Mouse (Mus musculus): ENCODE data around the gene Fars2. TPM values are rescaled to one million over a fixed set of nuclear protein-coding genes. Genes with fewer than 3 reads are reported as not detected.
A peak's percentile ranks its signal among the peaks of the same experiment; 100 is the strongest.

The Fars2 gene
- total RNA-seq, 4 experiments from 2014 or later, result 31.9 to 45.2 (median 36.4) TPM

DNA sequence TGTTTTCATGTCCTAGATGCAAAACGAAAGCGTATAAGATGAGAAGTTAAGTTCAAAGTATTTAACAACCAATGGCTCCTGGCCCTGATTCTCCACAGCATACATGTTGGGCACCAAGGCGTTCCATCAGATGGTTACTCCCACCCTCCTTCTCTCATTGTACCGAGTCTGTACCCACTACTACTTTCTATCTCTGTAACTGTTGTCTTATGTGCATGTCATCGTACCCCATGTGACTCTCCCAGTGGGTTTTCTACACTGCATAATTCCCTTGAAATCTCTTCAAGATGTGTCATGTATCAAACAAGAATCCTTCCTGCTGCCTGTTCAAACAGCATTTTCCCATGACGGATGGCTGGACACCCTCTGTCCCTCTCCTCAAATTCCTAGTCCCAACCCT, 388.5 kb downstream of the Fars2 start:
- no peak for DNase-seq (ENCODE audit: low spot score in 2 of 2)

DNA sequence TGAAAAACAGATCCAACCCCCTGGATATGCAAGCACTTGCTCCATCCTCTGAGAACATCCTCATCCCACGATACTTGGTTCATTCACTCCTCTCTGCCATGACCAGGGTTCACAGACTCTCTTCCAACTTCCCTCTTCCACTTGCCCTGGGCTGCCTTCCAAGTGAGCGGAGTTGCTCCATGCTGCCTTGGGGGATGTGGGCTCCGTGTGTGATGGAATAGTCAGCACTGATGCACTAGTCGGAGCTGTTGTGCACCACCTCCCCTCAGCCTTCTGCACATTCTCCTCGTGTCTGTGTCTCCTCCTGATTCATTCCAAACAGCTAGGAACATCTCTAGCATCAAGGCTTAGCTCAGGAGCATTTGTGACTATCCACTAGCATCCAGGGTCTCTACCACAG, 389.1 kb downstream of the Fars2 start:
- DNase-seq (ENCODE audit: low spot score in 2 of 2), result peak; percentile 64 to 76

DNA sequence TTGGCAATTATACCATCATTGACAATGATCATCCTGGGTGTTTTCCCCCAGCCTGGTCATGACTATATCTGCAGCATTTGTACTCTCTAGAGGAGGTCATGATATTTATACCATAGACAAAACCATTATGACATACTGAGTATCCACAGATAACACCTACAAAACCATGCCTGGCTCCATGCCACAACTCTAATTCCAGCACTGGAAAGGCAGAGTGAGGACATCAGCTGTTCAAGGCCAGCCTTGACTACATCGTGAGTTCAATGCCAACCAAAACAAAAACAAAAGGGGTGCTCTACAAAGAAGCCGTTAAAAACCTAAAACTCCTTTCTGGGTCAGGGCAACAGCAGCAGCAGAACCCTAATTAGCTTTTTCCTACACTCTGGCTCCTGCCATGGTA, 392.9 kb downstream of the Fars2 start:
- no peak for DNase-seq (ENCODE audit: low spot score in 2 of 2)

DNA sequence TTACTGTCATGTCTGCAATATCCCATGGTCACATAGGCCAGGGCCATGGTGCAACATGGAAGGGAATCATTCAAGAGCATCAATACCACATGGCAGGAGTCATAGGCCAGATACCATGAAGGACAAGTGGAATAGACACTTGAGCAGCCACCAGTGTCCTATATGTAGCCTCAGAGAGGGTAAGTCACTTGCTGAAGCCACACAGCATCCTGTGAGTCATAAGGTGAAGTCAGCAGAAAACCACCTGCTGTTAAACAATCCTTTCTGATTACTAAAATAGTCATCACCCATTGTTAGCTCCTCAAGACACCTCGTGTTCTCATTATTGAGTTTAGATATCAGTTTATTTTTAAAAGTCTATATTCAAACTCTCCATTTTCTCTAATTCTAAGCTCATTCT, 395.9 kb downstream of the Fars2 start:
- no peak for DNase-seq (ENCODE audit: low spot score in 2 of 2)

DNA sequence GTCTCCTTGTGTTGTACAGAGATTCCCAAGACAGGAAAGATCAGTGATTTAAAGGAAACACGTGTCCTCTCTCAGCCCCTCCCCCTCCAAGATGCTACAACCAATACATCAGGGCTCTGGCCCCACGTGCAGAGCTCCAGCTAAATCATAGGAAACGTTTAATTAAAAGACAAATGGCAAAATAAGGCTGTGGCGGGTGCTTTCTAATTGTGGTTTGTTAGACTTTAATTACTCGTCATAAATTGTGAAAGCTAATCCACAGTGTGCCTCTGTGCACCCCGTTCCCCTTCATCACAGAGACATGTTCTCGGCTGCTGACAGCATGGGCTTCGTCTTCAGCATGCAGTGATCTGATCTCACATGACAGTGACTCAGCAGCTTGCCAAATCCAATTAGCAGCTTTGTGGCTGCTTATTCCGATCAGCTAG, 400.9 kb downstream of the Fars2 start:
- DNase-seq (ENCODE audit: low spot score in 2 of 2), result peak; percentile 42 to 58

DNA sequence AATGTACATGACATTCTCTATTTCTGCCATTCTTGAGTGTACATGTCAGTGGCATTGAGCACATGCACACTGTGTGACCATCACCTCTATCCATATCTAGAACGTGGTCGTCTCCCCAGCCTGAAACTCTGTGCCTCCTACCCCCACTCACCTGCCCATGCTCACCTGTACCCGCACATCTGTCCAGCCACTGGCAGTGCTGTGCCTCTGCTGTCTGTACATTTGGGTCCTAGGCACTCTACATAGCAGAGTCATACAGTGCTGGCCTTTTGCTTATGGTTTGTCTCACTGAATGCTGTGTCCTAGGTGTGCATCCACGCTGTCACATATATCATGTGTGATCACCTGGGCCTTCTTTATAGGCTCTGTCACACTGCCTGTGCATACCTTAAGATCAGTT, 410.5 kb downstream of the Fars2 start:
- no peak for DNase-seq (ENCODE audit: low spot score in 2 of 2)

DNA sequence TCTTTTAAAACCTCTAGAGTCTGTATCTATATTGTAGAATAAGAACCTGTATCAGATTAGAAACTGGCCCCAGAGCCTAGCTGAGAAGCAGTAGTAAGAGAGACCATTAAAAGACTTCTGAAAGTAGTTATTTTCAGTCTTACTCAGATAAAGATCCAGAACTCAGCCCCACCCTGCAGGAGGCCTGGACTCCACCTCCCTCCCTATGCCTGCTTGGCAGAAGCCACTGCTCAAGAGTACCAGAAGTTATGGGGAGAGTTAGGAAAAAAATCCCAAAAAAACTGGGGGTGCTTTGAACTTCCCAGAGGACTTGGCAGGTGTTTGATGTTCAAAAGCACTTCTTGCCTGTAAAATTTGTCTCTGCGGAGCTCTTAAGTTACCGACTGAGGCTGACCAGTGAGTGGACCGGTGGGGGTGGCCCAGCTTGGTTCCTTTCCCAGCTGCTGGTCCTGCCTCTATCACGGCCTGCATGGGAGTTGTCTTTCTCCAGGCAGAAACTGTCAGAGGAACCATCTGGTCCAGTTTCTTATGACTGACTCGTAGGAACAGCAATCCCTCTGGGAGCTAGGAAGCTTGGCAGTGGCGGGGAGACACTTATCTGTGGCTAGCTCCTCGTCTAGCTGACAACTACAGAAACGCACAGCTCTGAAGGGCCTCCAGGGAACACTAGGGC, 411.1 kb downstream of the Fars2 start:
- peak in 1 of 2 experiments; percentile 26 for DNase-seq (ENCODE audit: low spot score in 2 of 2)

DNA sequence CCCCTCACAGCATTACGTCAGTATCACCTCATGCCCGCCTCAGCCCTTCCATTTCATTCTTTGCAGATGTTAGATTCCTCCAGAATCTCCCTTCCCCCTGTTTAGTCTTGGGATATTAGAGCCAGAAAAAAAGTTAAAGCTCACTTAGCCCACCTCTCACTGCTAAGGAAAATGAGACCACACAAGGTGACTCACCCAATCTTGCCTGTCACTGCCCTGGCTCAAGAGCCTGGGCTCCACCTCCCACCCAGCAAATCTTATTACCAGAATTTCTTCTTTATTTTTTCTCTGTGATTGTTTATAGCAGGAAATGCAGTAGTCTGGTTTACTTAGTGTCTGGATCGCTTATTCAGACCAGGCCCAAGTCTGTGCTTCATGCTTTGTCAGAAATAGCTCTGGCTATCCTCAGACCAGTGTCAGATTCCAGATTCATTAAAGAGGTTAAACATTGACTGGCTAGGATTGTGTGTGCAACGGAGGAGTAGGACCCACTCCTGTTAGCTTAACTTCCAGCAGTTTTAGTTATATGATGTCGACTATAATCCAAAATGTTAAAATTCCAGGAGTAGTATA, 412.3 kb downstream of the Fars2 start:
- no peak for DNase-seq (ENCODE audit: low spot score in 2 of 2)

DNA sequence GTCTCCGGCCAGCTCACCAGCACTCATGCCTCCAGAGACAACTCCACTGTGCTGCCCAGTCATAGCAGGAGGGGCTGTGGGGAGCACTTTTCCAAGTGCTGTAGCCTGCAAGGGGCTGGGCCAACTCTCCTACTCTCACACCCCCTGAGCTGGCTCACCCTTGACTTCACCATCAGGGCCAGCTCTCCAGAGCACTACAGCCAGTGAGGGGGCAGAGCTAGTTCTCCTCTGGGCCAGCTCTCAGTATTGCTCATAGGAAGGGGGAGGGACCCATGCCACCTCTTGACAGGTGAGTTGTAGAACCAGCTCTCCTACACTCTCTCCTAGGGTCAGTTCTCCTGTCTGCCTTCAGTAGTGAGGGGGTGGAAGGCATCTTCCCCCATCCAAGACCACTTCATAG, 413.6 kb downstream of the Fars2 start:
- no peak for DNase-seq (ENCODE audit: low spot score in 2 of 2)

DNA sequence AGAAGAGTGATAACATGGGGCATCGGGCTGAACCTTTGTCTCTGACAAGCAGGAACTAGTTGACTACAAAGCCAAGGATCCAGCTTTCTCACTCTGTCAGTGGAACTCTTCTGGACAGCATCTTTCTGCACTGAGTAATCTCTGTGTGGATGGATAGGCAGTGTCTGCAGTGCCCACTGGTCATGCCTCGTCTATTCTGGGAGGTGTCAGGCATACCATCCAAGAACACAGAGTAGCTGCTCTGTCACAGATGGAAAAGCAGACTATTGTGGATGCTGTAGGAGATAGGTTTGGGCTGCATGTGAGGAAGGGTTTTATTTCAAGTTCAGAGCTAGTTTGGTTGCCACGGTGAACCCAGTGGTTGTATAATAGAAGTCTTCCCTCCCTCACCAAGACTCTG, 414.7 kb downstream of the Fars2 start:
- no peak for DNase-seq (ENCODE audit: low spot score in 2 of 2)

DNA sequence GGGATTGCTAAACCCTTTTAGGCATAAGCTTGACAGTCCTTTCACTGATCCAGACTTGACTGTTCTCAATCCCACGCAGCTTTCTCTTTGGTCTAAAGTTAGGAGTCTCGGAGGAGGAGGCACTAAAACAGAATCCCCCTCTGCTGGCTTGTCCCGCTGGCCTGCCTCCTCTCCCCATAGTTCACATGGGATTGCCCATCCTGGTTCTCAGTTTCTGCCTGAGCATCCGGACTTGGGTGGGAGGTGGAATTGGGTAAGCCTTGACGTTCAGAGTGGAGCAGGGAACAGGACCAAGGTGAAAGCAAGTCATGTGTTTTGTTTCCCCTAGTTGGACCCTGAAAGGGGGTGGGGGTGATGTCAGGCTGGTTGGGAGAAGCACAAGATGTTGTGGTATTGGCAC, 415.9 kb downstream of the Fars2 start:
- DNase-seq (ENCODE audit: low spot score in 2 of 2), result no peak

DNA sequence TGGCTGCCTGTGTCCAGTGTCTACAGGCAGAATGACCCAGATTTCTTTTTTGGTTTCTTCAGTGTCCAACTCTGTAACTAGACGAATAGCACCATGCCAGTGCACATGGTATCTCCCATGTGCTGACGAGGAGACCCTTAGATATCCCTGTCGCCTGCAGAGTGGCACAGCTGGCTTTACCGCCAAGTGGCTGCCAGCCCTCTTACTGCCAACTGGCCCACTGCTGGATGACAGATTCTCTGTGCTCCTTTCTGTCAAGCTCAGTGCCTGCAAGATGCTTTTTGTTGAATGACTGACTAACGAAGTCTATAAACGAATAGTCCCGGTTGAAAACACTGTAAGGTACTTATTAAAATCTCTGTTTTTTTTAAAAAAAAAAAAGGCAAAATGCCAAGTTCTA, 416.3 kb downstream of the Fars2 start:
- no peak for DNase-seq (ENCODE audit: low spot score in 2 of 2)

DNA sequence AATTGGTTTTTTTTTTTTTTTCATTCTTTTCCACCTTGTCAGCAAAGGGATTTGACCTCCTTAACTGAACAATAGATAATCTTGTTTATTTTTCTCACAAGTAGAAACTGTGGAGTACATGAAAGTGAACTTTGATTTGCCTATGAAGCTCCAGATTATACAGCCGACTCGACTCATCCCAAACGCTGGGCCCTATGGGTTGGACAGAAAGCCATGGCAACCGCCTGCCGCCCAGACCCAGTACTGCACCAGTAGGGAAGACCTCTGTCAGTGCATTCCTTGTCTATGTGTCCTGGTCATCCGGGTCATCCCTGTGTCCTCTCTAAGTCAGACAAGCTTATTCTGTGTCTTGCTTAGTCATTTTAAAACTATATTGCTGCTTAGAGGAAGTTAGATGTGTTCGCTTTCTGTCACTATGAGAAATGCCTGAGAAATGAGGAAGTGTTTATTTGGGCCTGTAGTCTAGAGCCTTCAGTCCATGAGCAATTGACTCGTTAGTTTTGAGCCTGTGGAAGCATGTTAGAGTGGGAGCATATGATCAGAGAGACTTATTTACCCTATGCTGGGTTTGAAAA, 416.8 kb downstream of the Fars2 start:
- DNase-seq (ENCODE audit: low spot score in 2 of 2), result no peak

DNA sequence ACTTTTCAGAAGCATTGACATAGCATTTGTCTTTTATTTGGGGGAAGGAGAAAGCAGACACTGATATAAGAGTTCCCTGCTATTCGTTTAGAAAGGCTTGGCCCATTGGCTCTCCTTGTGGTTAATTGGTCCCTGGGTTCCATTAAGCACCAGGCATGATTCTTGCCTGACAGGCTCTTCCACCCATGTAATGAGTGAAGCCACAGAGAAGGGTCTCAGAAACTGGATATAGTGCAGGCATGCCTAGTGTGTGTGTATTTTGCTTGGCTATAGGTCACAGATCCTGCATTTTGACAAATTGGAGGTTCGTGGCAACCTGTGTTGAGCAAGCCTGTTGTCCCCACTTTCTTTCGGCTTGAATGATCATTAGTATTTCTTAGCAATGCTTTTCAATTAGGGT, 420.4 kb downstream of the Fars2 start:
- no peak for DNase-seq (ENCODE audit: low spot score in 2 of 2)

DNA sequence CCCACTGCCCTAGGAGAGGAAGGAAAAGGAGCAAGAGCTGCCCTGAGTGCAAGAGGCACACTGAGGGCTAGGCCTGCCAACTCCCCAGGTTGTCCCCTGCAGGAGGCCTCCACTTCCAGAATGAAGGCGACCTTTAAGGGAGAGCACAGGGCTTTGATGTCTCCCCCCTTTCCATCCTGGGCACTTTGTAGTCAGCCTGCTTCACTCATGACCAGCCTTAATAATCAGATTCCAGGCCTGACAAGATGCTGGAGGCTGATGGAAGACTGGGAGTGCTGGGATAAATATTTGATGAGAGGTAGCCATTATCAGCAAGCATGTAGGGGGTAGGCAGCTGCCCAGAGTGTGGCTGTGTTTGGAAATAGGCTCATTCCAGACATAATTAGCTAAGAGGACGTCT, 421.2 kb downstream of the Fars2 start:
- no peak for DNase-seq (ENCODE audit: low spot score in 2 of 2)

DNA sequence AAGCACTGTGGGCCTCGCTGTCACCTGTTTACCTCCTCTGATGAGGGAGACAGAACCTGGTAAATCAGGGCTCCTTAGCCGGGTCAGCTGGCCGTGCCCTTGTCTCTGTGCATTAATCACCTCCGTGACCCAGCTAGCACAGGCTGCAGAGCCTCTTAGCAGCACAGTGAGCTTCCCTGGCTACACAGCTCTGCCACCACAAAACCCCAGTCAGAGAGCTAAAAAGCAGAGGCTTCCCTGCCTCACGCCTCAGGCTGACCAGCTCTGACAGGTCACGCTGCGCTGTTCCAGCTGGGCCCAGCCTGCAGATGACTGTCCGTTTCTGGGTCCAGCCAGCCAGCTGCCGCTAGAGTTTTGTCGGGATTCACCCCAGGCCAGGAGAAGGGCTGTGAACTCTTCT, 423.0 kb downstream of the Fars2 start:
- DNase-seq (ENCODE audit: low spot score in 2 of 2), result no peak

DNA sequence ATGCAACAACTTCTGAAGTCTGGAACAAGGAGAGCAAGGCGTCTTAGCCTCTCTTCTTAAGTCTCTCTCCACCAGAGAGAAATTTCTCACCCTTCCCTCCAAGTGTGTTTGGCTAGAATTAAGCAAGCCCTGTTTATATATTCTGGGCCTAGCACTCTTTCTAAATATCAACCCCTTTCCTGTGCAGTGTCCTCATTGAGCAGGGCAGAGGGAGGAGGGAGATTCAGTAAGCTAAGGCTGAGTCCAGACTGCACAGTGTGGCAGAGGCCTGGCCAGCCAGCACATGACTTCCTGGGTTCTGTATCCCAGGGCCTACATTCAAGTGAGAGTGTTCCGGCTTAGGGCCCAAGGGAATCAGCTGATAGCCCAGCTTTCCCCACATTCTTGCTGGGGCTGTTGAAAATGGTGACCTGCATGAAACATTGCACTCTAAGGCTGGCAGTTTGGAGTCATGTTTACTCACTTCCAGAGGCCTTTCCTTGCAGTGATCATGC, 424.1 kb downstream of the Fars2 start:
- no peak for DNase-seq (ENCODE audit: low spot score in 2 of 2)

DNA sequence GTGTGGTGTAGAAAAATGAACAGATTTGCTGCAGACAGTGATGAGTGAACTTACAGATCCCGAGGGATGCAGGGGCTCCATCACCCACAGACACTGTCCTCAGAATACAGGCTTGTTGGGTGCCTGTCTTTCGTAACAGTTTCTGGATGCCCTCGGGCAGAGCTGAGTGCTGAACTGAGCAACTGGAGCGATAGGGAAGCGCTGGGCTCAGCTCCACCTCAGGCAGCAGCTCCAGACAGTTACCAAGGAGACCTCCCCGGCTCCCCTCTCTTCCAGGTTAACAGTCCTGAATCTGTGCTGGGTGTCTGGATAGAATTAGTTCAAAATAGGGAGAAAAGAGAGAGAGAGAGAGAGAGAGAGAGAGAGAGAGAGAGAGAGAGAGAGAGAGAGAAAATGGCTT, 433.5 kb downstream of the Fars2 start:
- DNase-seq (ENCODE audit: low spot score in 2 of 2), result no peak

DNA sequence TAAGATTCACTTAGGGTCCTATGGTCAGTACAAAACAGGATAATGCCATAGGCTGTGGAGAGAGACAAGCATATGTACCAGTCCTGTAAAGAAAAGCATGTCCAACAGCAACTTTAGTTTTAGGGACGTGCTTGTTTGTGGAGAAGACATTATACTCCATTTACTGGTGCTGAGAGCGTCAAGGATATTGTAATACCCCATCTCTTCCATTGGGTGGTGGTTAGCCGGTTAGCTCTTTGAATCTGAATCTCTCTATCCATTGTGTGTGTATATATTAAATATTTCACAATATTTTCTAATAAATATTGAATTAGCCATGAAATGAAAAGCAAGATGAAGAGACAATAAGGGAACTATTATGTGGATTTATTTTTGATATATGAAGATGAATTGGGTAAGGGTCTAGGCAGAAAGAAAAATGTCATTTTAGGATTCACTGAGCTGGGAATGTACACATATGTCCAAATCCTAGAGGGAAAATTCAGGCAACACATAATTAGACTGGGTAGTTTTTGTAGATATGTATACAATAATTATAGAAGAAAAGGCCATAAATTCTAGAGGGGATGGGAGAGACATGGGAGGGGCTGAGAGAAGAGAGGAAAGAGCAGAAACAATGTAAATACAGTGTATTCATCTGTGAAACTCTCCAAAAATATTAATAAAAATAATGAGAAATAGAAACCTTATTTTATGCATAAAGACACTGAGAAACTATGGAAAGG, 435.5 kb downstream of the Fars2 start:
- no peak for DNase-seq (ENCODE audit: low spot score in 2 of 2)

DNA sequence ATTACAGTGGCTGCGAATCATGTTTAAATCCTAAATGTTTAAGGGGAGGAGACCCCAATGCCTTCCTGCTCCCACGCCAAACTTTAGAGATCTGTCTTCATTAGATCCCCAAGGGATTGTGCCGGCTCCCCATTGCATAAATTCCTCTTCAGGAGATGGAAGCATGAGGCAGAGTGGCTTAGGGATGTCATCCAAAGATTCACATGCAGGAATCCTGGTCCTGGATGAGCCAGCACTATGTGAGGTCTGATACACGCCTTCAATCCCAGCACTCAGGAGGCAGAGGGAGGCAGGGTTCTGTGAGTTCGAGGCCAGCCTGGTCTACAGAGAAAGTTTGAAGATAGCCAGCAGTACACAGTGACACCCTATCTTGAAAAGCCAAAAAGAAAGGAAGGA, 436.0 kb downstream of the Fars2 start:
- DNase-seq (ENCODE audit: low spot score in 2 of 2), result no peak

DNA sequence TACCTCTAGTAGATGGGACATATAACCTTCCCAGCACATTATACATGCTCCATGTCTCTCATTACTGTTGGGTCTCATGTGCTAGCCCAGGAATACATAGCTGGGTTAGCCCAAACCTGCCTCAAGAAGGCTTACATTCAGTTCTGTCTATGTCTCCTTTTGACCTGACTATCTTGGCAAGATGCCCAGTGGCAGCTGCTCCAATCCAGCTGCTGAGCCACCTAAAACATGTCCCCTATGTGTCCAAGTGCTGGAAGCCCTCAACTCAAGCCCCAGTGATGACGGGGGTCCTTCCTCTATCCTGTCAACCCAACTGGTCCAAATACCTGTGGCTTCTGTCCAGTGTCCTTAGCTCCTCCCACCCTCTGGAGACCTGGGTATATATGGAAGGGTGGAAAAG, 437.5 kb downstream of the Fars2 start:
- no peak for DNase-seq (ENCODE audit: low spot score in 2 of 2)
